Mouse (Mus musculus) limb, embryonic 12.5 days (tissue): Measurements from ENCODE around the gene Adamtsl1. TPM values are rescaled to one million over a fixed set of nuclear protein-coding genes. Genes with fewer than 3 reads are reported as not detected.

Experiments used
- ATAC-seq: fragments of 200-750 bp; cut with Nextera tagmentation; 2 replicates; pipeline ENCODE4 v1.8.0; 2017; ENCODE audit warnings: low read depth, moderate TSS enrichment; ENCODE audit not compliant: insufficient number of reproducible peaks, insufficient read depth, low FRiP score, low TSS enrichment
- H3K27ac ChIP-seq: fragments of 300-500 bp; sonication (generic); 2 replicates; pipeline ENCODE4 v1.5.1; 2016; ENCODE audit warnings: mild to moderate bottlenecking, moderate library complexity
- H3K27me3 ChIP-seq: fragments of 300-500 bp; sonication (generic); 2 replicates; pipeline ENCODE4 v1.6.1; 2016; ENCODE audit warnings: mild to moderate bottlenecking, moderate library complexity
- H3K36me3 ChIP-seq: fragments of 300-500 bp; sonication (generic); 2 replicates; pipeline ENCODE4 v1.6.1; 2016; ENCODE audit warnings: mild to moderate bottlenecking, moderate library complexity
- H3K4me1 ChIP-seq: fragments of 300-500 bp; sonication (generic); replicated peaks from 2 replicates; pipeline ENCODE4 v1.6.1; 2016
- H3K4me2 ChIP-seq: fragments of 300-500 bp; sonication (generic); 2 replicates; pipeline ENCODE4 v1.6.1; 2016; ENCODE audit warnings: mild to moderate bottlenecking, moderate library complexity
- H3K4me3 ChIP-seq: fragments of 300-500 bp; sonication (generic); replicated peaks from 2 replicates; pipeline ENCODE4 v1.5.1; 2016; ENCODE audit warnings: mild to moderate bottlenecking
- H3K9ac ChIP-seq: fragments of 300-500 bp; sonication (generic); replicated peaks from 2 replicates; pipeline ENCODE4 v1.6.1; 2016; ENCODE audit warnings: mild to moderate bottlenecking, moderate library complexity
- H3K9me3 ChIP-seq: fragments of 300-500 bp; sonication (generic); 2 replicates; pipeline ENCODE4 v1.6.1; 2016; ENCODE audit warnings: mild to moderate bottlenecking, moderate library complexity
- WGBS: fragments of 180-500 bp; shearing (Covaris S2); methylation state at CpG from one replicate; pipeline ENCODE4 v1.1.7; 2016; 5-methylcytosine and 5-hydroxymethylcytosine counted together
- polyA plus RNA-seq: library from polyadenylated mRNA; unstranded; fragments of >200 nt; fragmentation: Nextera tagmentation; extraction: Ambion mirVana; gene quantifications from 2 replicates; pipeline ENCODE4 v1.2.1, GENCODE M21; 2016

The Adamtsl1 gene
- polyA plus RNA-seq, 1 experiment from 2014 or later, result 29.2 TPM

DNA sequence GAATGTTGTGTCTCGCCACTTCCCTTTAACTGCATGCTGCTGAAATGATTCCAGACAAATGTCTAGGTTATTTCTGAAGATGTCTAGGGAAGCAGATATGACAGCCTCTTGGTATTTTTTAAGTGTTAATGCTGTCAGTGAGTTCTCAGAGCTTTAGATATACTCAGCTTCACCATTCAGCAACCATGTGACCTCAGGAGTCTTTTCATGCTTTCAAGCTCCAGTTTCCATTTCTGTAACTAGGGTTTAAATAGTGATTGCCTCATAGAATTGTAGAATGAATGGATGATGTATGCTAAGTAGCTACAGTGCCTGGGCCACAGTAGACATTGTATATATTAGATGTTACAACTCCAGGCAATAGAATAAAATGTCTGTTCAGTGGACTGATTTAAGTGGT, 772.6 kb downstream of the Adamtsl1 start:
- Histone ChIP-seq H3K27me3 (no peaks in the 10 kb centered on the region), H3K4me3 (no peak overlapping the region), H3K9ac (no peak overlapping the region), H3K4me2 (no peak overlapping the region), H3K4me1 (peaks cover 17% of the 10 kb centered on the region), H3K27ac (no peak overlapping the region), H3K9me3 (no peaks in the 10 kb centered on the region), H3K36me3 (0 out of 2 replicates have a peak, but pooled peaks cover 4% of the 10 kb centered on the region)
- 88% methylated on average over 1 of the region's 1 CpGs for WGBS
- ATAC-seq, result no peak

DNA sequence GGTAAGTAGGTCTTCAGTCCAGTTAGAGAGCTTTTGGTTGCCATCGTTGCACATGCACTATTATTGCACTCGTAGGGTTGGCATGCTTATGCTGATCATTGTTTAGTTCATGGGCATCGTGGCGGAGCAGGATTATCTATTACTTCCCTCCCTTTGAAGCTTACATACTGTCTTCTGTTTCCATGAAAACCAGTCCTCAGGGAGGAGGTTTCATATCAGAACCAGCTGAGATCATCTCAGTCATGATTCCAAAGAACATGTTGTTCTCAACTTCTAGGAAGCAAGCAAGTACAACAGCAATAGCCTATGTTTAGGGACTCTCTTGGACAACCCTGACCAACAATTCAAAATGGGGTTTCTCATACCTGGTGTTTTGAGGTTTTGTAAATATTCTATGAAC, 774.3 kb downstream of the Adamtsl1 start:
- ATAC-seq, result no peak
- Histone ChIP-seq H3K4me2 (no peak overlapping the region), H3K4me1 (peaks cover 17% of the 10 kb centered on the region), H3K36me3 (0 out of 2 replicates have a peak, but pooled peaks cover 4% of the 10 kb centered on the region), H3K4me3 (no peak overlapping the region), H3K9ac (no peak overlapping the region), H3K27ac (no peak overlapping the region), H3K9me3 (no peaks in the 10 kb centered on the region), H3K27me3 (no peaks in the 10 kb centered on the region)
- 89% methylated on average over 4 of the region's 4 CpGs for WGBS

DNA sequence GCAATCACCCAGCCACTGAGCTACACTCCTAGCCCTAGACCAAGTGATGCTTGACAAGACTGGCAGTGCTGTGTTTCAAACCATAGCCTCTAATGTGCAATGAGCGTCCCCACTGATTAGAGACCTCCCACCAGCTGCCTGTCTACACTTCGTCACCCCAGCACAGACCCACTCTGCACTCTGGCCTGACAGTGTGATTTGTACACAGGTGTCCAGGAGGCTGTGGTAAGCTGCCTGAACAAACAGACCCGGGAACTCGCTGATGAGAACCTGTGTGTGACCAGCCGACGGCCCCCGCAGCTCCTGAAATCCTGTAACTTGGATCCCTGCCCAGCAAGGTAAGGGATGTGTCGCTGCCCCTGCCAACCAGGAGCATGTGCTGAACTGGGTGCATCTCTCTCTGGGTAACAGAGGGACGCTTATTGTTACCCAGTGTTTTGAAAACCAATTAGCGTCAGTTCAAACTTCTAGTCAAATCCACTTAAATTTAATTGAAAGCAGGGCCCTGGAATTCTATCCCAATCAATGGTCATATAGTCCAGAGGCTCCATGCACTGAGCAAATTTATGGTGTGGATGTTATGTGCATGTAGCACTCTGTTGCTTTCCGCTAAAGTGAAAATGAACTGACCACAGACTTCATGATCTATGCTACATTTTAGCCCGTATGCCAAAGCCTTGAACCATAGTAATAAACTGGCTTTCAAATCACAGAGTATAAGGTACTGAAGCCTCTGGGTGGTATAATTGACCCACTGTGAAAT, 775.7 kb downstream of the Adamtsl1 start:
- H3K4me2 ChIP-seq, result 0 out of 2 replicates have a peak overlapping the region, but pooled peaks have one; percentile 10
- 0 out of 2 replicates have a peak overlapping the region, but pooled peaks have one; percentile 4 for H3K9ac ChIP-seq
- no peaks in the 10 kb centered on the region for H3K27me3 ChIP-seq
- 18% methylated on average over 12 of the region's 12 CpGs for WGBS
- H3K4me3 ChIP-seq, result no peak overlapping the region
- no peaks in the 10 kb centered on the region for H3K9me3 ChIP-seq
- peak overlapping the region; percentile 83 for H3K27ac ChIP-seq
- peak; percentile 86 for ATAC-seq
- H3K4me1 ChIP-seq, result peaks cover 23% of the 10 kb centered on the region
- no peaks in the 10 kb centered on the region for H3K36me3 ChIP-seq

DNA sequence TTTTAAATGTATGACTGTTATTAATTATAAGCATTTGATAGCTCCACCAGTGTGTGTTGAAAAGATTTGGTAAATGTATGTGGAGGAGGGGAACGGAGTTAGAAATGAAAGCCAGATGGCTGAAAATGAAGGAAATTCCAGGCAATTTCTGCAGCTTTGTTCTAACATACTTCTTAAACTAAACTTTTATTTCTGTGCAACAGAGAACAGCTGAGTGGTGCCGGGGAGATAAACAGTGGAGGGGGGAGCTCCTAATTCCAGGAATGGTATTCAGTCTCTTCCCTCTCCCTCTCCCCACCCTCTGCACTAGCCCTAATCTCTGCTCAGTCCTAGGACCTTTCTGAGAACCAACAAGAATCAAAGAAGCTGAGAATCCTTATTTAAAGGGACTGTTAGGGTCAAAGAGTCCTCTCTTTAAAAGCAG, 780.9 kb downstream of the Adamtsl1 start:
- Histone ChIP-seq H3K4me1 (peaks cover 36% of the 10 kb centered on the region), H3K9ac (no peak overlapping the region), H3K27me3 (no peaks in the 10 kb centered on the region), H3K4me2 (peak overlapping the region; percentile 26), H3K4me3 (no peak overlapping the region), H3K27ac (peak overlapping the region; percentile 83), H3K9me3 (peaks cover 8% of the 10 kb centered on the region), H3K36me3 (no peaks in the 10 kb centered on the region)
- peak; percentile 70 for ATAC-seq
- 8% methylated on average over 2 of the region's 2 CpGs for WGBS

DNA sequence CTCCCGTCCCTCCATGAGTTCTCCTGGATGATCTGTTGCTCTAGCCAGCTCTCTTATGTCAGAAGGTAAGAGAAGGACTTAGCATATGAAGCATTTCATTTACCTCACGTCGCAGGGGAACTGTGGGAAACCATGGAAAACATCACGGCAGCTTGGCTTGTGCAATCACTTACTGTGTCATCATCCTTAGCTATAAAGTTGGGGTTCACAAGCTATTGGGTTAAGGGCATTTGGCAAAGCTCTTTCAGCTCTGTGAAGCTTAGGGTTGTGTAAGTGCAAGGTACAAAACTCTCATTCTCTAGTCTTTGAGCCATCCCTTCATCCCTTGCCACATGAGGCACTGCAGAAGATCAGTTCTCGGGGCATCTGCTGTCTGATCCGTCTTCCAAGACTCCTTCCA, 787.5 kb downstream of the Adamtsl1 start:
- Histone ChIP-seq H3K9me3 (peaks cover 8% of the 10 kb centered on the region), H3K27ac (no peak overlapping the region), H3K4me3 (no peak overlapping the region), H3K4me2 (no peak overlapping the region), H3K4me1 (peaks cover 23% of the 10 kb centered on the region), H3K9ac (no peak overlapping the region), H3K27me3 (no peaks in the 10 kb centered on the region), H3K36me3 (no peaks in the 10 kb centered on the region)
- WGBS, result 83% methylated on average over 6 of the region's 6 CpGs
- ATAC-seq, result no peak

DNA sequence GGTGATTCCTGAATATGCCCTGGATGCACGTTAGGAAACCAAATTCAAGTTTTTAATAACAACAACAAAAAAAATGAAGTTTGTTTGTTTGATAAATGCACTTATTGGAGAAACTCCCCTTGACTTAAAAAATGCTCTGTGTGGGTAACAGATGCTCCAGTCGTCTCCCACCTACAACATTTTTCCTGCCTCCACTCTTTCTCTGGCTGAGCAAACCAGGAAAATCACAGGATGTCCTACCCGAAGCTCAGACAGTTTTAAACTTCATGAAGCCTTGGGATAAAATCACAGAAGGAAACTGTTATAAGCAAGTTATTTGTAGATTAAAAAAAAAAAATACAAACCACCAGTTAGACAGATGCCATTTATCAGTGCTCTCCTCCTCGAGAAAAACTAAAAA, 788.1 kb downstream of the Adamtsl1 start:
- Histone ChIP-seq H3K9ac (no peak overlapping the region), H3K4me3 (no peak overlapping the region), H3K4me1 (peaks cover 20% of the 10 kb centered on the region), H3K27me3 (no peaks in the 10 kb centered on the region), H3K27ac (no peak overlapping the region), H3K36me3 (no peaks in the 10 kb centered on the region), H3K9me3 (peaks cover 8% of the 10 kb centered on the region), H3K4me2 (no peak overlapping the region)
- WGBS, result 75% methylated on average over 4 of the region's 4 CpGs
- no peak for ATAC-seq

DNA sequence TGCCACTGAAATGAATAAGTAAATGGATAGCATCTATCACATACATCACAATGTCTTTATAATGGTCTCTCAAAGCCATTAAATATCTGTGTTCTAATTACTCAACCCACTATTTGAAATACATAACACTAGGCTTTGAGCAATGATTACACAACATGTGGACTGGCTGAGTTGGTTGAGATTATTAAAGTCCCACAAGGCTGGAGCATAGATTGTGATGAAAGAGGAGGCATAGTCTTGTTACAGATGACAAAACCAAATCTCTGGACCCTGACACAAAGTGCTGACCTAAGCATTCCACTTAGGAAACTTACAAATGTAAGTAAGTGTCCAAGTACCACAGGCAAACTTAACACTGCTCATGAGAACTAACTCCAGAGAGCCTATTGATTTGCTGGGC, 792.8 kb downstream of the Adamtsl1 start:
- Histone ChIP-seq H3K9ac (no peak overlapping the region), H3K9me3 (no peaks in the 10 kb centered on the region)

DNA sequence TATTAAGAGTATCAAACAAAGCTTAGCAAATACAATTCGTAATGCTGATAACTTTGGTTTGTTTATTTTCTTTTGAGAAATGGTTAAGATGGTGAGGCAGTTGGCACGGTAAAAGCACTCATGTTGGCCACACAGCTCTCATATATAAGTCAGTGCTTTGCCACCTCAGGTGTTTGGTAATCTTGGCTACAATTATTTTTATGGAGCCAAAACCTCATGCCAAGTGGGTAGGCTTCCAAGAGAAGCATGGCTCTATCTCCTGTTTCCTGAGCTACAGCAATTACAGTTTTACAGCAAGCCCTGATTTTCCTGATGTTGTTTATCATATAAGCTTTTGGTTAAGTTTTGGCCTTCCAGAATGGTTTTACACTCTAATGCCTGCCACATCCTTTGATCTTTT, 795.2 kb downstream of the Adamtsl1 start:
- ATAC-seq, result no peak
- Histone ChIP-seq H3K27ac (no peak overlapping the region), H3K36me3 (no peaks in the 10 kb centered on the region), H3K27me3 (no peaks in the 10 kb centered on the region), H3K4me3 (no peak overlapping the region), H3K4me2 (no peak overlapping the region), H3K9ac (no peak overlapping the region), H3K4me1 (0 out of 2 replicates have a peak, but pooled peaks cover 5% of the 10 kb centered on the region), H3K9me3 (no peaks in the 10 kb centered on the region)
- WGBS, result 87% methylated on average over 2 of the region's 2 CpGs

More for the DNA sequence above, 792.8 kb downstream of the Adamtsl1 start:
- no peak for ATAC-seq
- Histone ChIP-seq H3K27me3 (no peaks in the 10 kb centered on the region), H3K36me3 (no peaks in the 10 kb centered on the region), H3K4me1 (0 out of 2 replicates have a peak, but pooled peaks cover 5% of the 10 kb centered on the region), H3K27ac (no peak overlapping the region), H3K4me3 (no peak overlapping the region), H3K4me2 (no peak overlapping the region)

DNA sequence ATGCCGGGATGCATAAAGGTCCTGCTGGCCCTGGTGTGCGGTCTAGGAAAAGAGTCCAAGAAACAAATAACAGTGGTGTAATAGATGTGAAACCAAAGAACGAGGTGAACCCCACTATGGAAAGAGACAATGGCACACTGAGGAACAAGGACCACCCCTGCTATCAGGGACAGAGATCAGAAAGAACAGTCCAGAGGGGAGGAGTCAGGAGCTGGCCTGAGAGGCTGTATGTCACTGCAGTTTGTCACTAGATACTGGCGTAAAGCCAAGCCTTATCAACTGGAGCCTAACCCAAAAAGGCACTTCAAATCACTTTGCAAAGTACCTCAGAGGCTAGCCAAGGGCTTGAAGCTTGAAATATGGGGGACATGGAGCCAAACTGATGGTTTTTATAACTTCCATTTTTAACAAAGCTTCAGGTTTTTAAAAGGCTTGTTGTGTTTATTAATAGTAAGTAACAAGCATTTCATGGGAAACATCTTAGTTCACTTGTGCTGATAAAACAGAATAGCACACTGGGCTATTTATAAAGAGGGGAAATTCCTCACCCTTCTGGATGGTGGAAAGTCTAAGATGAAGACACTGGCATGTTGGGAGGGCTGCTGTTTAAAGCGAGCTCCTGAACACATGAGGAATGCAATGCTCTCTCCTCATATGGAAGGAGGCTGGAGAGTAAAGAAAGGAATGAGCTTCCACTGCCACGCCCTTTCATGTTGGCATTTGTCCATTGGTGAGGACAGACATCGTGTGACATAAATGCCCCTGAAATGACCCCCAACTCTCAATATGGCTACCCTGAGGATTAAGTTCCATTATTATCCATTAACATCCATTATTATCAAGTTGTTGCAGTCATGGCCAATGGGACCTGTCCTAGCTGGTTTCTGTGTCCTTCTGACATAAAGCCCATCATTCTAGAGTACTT, 797.1 kb downstream of the Adamtsl1 start:
- Histone ChIP-seq H3K36me3 (no peaks in the 10 kb centered on the region), H3K27me3 (no peaks in the 10 kb centered on the region), H3K4me2 (no peak overlapping the region), H3K9me3 (no peaks in the 10 kb centered on the region), H3K4me1 (0 out of 2 replicates have a peak, but pooled peaks cover 5% of the 10 kb centered on the region), H3K4me3 (no peak overlapping the region), H3K9ac (no peak overlapping the region), H3K27ac (no peak overlapping the region)
- no peak for ATAC-seq
- 74% methylated on average over 7 of the region's 7 CpGs for WGBS

DNA sequence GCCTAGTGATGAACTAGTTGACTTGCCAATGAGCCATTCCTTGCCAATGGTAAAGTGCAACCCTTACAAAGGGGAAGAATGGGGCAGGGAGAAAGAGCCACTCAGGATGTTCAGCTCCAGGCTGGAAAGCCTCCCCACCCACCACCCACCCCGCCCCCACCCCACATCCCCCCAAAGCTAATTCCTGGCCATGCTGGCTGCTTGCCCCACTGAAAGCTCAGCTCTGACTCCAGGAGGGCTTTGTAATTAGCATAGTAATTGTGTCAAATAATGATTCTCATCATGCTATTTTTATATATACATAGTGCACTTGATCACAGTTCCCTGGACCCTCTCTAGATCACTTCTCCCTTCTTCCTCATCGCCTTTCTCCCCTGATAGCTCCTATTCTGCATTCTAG, 798.4 kb downstream of the Adamtsl1 start:
- 0 out of 2 replicates have a peak, but pooled peaks cover 5% of the 10 kb centered on the region for H3K4me1 ChIP-seq
- H3K27ac ChIP-seq, result no peak overlapping the region
- no peak overlapping the region for H3K4me2 ChIP-seq
- no peak overlapping the region for H3K4me3 ChIP-seq
- H3K9me3 ChIP-seq, result no peaks in the 10 kb centered on the region
- H3K27me3 ChIP-seq, result no peaks in the 10 kb centered on the region
- no peak overlapping the region for H3K9ac ChIP-seq
- no peaks in the 10 kb centered on the region for H3K36me3 ChIP-seq
- 84% methylated on average over 2 of the region's 2 CpGs for WGBS
- ATAC-seq, result no peak

DNA sequence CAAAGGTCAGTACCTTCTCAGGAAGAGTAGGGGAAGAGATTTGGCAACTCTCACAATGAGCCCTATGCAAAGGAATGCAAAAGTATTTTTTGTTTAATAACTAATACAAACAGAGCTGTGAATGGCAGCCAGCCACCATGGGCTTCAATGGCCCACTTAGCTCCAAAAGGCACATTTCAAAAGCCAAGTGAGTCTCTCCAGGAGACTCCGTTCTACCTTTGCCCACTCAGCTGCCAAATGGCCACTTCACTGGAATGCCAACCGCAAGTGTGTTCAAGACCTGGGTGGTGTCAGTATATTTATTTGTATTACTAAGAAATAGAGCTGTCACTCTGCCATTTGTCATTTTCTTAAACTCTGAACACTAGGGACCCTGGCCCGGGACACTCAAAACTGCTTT, 800.5 kb downstream of the Adamtsl1 start:
- no peaks in the 10 kb centered on the region for H3K27me3 ChIP-seq
- H3K36me3 ChIP-seq, result no peaks in the 10 kb centered on the region
- no peak overlapping the region for H3K27ac ChIP-seq
- H3K9ac ChIP-seq, result no peak overlapping the region
- WGBS, result 85% methylated on average over 3 of the region's 3 CpGs
- ATAC-seq, result no peak
- H3K4me1 ChIP-seq, result 0 out of 2 replicates have a peak, but pooled peaks cover 5% of the 10 kb centered on the region
- H3K9me3 ChIP-seq, result no peaks in the 10 kb centered on the region
- no peak overlapping the region for H3K4me3 ChIP-seq
- no peak overlapping the region for H3K4me2 ChIP-seq
